Mouse (Mus musculus) MEL (cell line): Measurements from ENCODE around the gene Mmp21. TPM values are rescaled to one million over a fixed set of nuclear protein-coding genes. Genes with fewer than 3 reads are reported as not detected.
"Not testable (repeated sequence)": the region's sequence is repeated elsewhere in the genome, so short reads cannot be mapped to it uniquely, and the experiment has no call there.

Source experiments
- DNase-seq: peaks from one replicate; pipeline ENCODE4 v3.0.0; 2011; ENCODE audit warnings: low read depth, low spot score
- H3K27ac ChIP-seq: 2 replicates; pipeline ENCODE4 v1.5.1; 2012; ENCODE audit warnings: low read depth, mild to moderate bottlenecking, control low read depth, low read length, moderate library complexity; ENCODE audit not compliant: control insufficient read depth
- H3K27me3 ChIP-seq, 2 experiments: fragments of 150-350 bp in 1 of 2; sonication (generic) in 1 of 2; 2 replicates each; pipeline ENCODE4 v1.6.1; 2012; ENCODE audit warnings: low read length in 2 of 2, mild to moderate bottlenecking in 2 of 2, improper control_type of control experiment in 1 of 2, moderate library complexity in 1 of 2; ENCODE audit not compliant: insufficient read depth in 2 of 2, control insufficient read depth in 1 of 2
- H3K36me3 ChIP-seq, 2 experiments: 2 replicates each; pipeline ENCODE4 v1.6.1; 2012 to 2014; ENCODE audit warnings: low read length in 2 of 2, improper control_type of control experiment in 1 of 2, inconsistent platforms in 1 of 2, mild to moderate bottlenecking in 1 of 2; ENCODE audit not compliant: insufficient read depth in 2 of 2, control insufficient read depth in 1 of 2
- H3K4me1 ChIP-seq, 2 experiments: fragments of 150-350 bp in 1 of 2; sonication (generic) in 1 of 2; 2 replicates each; pipeline ENCODE4 v1.6.1; 2012; ENCODE audit warnings: low read length in 2 of 2, improper control_type of control experiment in 1 of 2, mild to moderate bottlenecking in 1 of 2; ENCODE audit not compliant: insufficient read depth in 2 of 2, control insufficient read depth in 1 of 2
- H3K4me3 ChIP-seq, 2 experiments: fragments of 150-350 bp in 1 of 2; sonication (generic) in 1 of 2; 2 replicates each; pipeline ENCODE4 v1.5.1; 2012; ENCODE audit warnings: low read depth in 2 of 2, low read length in 2 of 2, mild to moderate bottlenecking in 2 of 2, moderate library complexity in 2 of 2, control low read depth in 1 of 2, improper control_type of control experiment in 1 of 2; ENCODE audit not compliant: control insufficient read depth in 1 of 2, insufficient read depth in 1 of 2
- H3K79me2 ChIP-seq: 2 replicates; pipeline ENCODE4 v1.6.1; 2012; ENCODE audit warnings: mild to moderate bottlenecking, low read length, moderate library complexity; ENCODE audit not compliant: control insufficient read depth, poor library complexity, insufficient read depth
- H3K9ac ChIP-seq: 2 replicates; pipeline ENCODE4 v1.6.1; 2012; ENCODE audit warnings: low read depth, mild to moderate bottlenecking, control low read depth, low read length, moderate library complexity; ENCODE audit not compliant: control insufficient read depth, poor library complexity, severe bottlenecking
- H3K9me3 ChIP-seq: fragments of 150-350 bp; sonication (generic); replicated peaks from 2 replicates; pipeline ENCODE4 v1.6.1; 2012; ENCODE audit warnings: mild to moderate bottlenecking, low read length, improper control_type of control experiment, moderate library complexity; ENCODE audit not compliant: insufficient read depth
- CTCF ChIP-seq, 3 experiments: IDR thresholded peaks in 2 of 3; conservative IDR thresholded peaks in 1 of 3; 2 replicates each; pipeline ENCODE4 v1.5.1; 2011 to 2012; ENCODE audit warnings: low read length in 3 of 3, low read depth in 2 of 3, mild to moderate bottlenecking in 2 of 3, improper control_type of control experiment in 1 of 3, inconsistent platforms in 1 of 3, mixed read lengths in 1 of 3, moderate library complexity in 1 of 3; ENCODE audit not compliant: control insufficient read depth in 1 of 3, insufficient read depth in 1 of 3, poor library complexity in 1 of 3, severe bottlenecking in 1 of 3
- E2F4 ChIP-seq: IDR thresholded peaks from 2 replicates; pipeline ENCODE4 v1.6.1; 2011; ENCODE audit warnings: low read depth, low read length, improper control_type of control experiment, borderline replicate concordance
- ETS1 ChIP-seq: IDR thresholded peaks from 2 replicates; pipeline ENCODE4 v1.6.1; 2012; ENCODE audit warnings: low read depth, mild to moderate bottlenecking, inconsistent platforms, low read length, improper control_type of control experiment, moderate library complexity
- GABPA ChIP-seq: IDR thresholded peaks from 2 replicates; pipeline ENCODE4 v1.6.1; 2012; ENCODE audit warnings: low read depth, mild to moderate bottlenecking, inconsistent platforms, low read length, improper control_type of control experiment, moderate library complexity
- HCFC1 ChIP-seq: IDR thresholded peaks from 2 replicates; pipeline ENCODE4 v1.6.1; 2012; ENCODE audit warnings: low read depth, mild to moderate bottlenecking, inconsistent platforms, low read length, improper control_type of control experiment, moderate library complexity
- JUND ChIP-seq: IDR thresholded peaks from 2 replicates; pipeline ENCODE4 v1.6.1; 2011; ENCODE audit warnings: low read depth, mild to moderate bottlenecking, improper control_type of control experiment, low read length
- KAT2A ChIP-seq: conservative IDR thresholded peaks from 2 replicates; pipeline ENCODE4 v1.6.1; 2012; ENCODE audit warnings: low read depth, low read length, improper control_type of control experiment, inconsistent platforms
- MAFK ChIP-seq: IDR thresholded peaks from 2 replicates; pipeline ENCODE4 v1.6.1; 2011; ENCODE audit warnings: low read depth, mild to moderate bottlenecking, low read length, improper control_type of control experiment, borderline replicate concordance
- NELFE ChIP-seq: IDR thresholded peaks from 2 replicates; pipeline ENCODE4 v1.6.1; 2011; ENCODE audit warnings: low read depth, low read length, improper control_type of control experiment
- POLR2AphosphoS5 ChIP-seq: IDR thresholded peaks from 2 replicates; pipeline ENCODE4 v1.6.1; 2012; ENCODE audit warnings: low read depth, borderline replicate concordance, mild to moderate bottlenecking, inconsistent platforms, low read length, moderate library complexity, mixed read lengths
- RCOR1 ChIP-seq: IDR thresholded peaks from 2 replicates; pipeline ENCODE4 v1.6.1; 2012; ENCODE audit warnings: low read depth, mild to moderate bottlenecking, inconsistent platforms, low read length, improper control_type of control experiment
- SMC3 ChIP-seq: IDR thresholded peaks from 2 replicates; pipeline ENCODE4 v1.6.1; 2011; ENCODE audit warnings: low read depth, low read length, improper control_type of control experiment
- TBP ChIP-seq: IDR thresholded peaks from 2 replicates; pipeline ENCODE4 v1.8.0; 2011; ENCODE audit warnings: low read depth, low read length, improper control_type of control experiment
- TCF12 ChIP-seq: IDR thresholded peaks from 2 replicates; pipeline ENCODE4 v1.6.1; 2014; ENCODE audit warnings: low read depth, mild to moderate bottlenecking, inconsistent platforms, low read length, improper control_type of control experiment, moderate library complexity
- USF1 ChIP-seq: IDR thresholded peaks from 2 replicates; pipeline ENCODE4 v1.6.1; 2014; ENCODE audit warnings: low read depth, mild to moderate bottlenecking, inconsistent platforms, low read length, improper control_type of control experiment, moderate library complexity
- USF2 ChIP-seq, 2 experiments: IDR thresholded peaks; 2 replicates each; pipeline ENCODE4 v1.6.1; 2011 to 2012; ENCODE audit warnings: improper control_type of control experiment in 2 of 2, low read length in 2 of 2, borderline replicate concordance in 1 of 2, inconsistent platforms in 1 of 2, low read depth in 1 of 2, mild to moderate bottlenecking in 1 of 2; ENCODE audit not compliant: insufficient read depth in 1 of 2
- ZMIZ1 ChIP-seq: IDR thresholded peaks from 2 replicates; pipeline ENCODE4 v1.6.1; 2012; ENCODE audit warnings: low read depth, mild to moderate bottlenecking, inconsistent platforms, low read length, improper control_type of control experiment, moderate library complexity
- polyA plus RNA-seq, 2 experiments: library from polyadenylated mRNA; stranded (reverse) in 1 of 2; unstranded in 1 of 2; fragments of >175 nt in 1 of 2; fragments of >200 nt in 1 of 2; gene quantifications; 2 replicates each; pipeline versions ENCODE4 v1.2.1 to v1.2.4; 2012; ENCODE audit warnings: low replicate concordance in 2 of 2, low read depth in 1 of 2; ENCODE audit not compliant: insufficient read length in 2 of 2, insufficient read depth in 1 of 2, missing spikeins in 1 of 2
- total RNA-seq: library from RNA; depleted of rRNA; stranded (reverse); fragments of 300-350 nt; gene quantifications from 2 replicates; pipeline ENCODE4 v1.2.3, GENCODE M21; 2012

Mmp21 gene
- total and polyA plus RNA-seq, 3 experiments = not detected

DNA sequence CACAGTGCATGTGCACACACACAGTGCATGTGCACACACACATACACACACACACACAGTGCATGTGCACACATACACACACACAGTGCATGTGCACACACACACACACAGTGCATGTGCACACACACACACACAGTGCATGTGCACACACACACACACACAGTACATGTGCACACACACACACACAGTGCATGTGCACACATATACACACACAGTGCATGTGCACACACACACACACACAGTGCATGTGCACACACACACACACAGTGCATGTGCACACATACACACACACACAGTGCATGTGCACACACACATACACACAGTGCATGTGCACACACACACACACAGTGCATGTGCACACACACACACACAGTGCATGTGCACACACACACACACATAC, 5.8 kb upstream of the Mmp21 start:
- DNase-seq, H3K27me3 ChIP-seq, H3K79me2 ChIP-seq, H3K27ac ChIP-seq, H3K9me3 ChIP-seq, H3K4me3 ChIP-seq, H3K9ac ChIP-seq, H3K36me3 ChIP-seq, H3K4me1 ChIP-seq: not testable (repeated sequence)
- 0 out of 2 replicates have a peak, but pooled peaks have one; percentile 22 for TF ChIP-seq POLR2AphosphoS5

DNA sequence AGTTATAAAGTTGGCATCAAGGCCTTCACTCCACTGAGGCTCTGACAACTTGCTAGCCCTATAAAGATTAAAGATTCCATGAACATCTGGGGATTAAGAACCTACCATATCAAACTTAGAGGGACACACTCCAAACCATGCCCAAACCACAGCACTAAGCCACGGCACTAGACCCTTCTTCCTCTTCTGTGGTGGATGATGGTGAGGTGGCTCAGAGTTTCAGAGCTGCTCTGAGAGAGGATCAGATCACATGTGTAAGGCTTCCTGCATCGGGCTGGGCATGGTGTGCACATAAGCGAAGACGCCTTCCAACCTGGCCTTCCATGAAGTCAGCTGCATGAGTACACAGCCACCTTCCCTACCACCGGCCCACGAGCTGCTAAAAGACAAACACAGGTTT, 4.8 kb upstream of the Mmp21 start:
- Histone ChIP-seq H3K79me2 (no peaks in the 10 kb centered on the region), H3K27ac (no peak overlapping the region), H3K27me3 (no peaks in the 10 kb centered on the region), H3K9me3 (no peaks in the 10 kb centered on the region), H3K4me3 (no peak overlapping the region), H3K4me1 (no peaks in the 10 kb centered on the region), H3K9ac (no peak overlapping the region), H3K36me3 (no peaks in the 10 kb centered on the region)
- no peak for TF ChIP-seq RCOR1
- no peak for TF ChIP-seq CTCF (IDR thresholded peaks at IDR 0.05 in 2 of 3, conservative IDR thresholded peaks at IDR 0.05 in 1 of 3; ENCODE audit: control insufficient read depth in 1 of 3, insufficient read depth in 1 of 3, low read depth in 2 of 3, low read length in 3 of 3, poor library complexity in 1 of 3, severe bottlenecking in 1 of 3)
- TF ChIP-seq MAFK = no peak
- TF ChIP-seq ZMIZ1 = no peak
- no peak for TF ChIP-seq ETS1
- TF ChIP-seq KAT2A = no peak
- no peak for TF ChIP-seq HCFC1
- no peak for TF ChIP-seq USF2 (IDR thresholded peaks at IDR 0.05; ENCODE audit: borderline replicate concordance in 1 of 2, insufficient read depth in 1 of 2, low read depth in 1 of 2, low read length in 2 of 2)
- no peak for TF ChIP-seq TCF12
- TF ChIP-seq GABPA = no peak
- TF ChIP-seq POLR2AphosphoS5 = no peak
- TF ChIP-seq NELFE = no peak
- no peak for TF ChIP-seq E2F4
- no peak for TF ChIP-seq SMC3
- TF ChIP-seq JUND = no peak
- no peak for TF ChIP-seq TBP
- no peak for TF ChIP-seq USF1
- peak; percentile 41 for DNase-seq
